ENCODE assay signal across 18 mouse cellular contexts in the genomic region with DNA sequence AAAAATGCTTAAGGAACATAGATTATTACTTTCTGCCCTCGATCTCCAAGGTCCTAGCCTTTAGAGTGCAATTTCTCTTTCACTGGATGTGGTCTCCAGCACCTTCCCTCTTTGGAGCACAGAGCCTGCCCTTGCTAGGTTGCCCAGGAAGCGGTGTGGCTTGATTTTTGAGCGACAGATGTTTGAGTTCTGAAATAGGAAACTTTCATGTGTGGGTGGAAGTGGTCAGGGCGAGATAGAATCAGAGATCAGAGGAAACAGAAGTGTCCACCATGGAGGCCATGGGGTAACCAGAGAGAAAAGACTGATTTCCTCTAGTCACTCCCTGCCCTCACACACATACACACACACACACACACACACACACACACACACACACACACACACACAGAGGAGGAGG. TPM values are rescaled to one million over a fixed set of nuclear protein-coding genes. Genes with fewer than 3 reads are reported as not detected.
DNase-seq lines count a peak whose midpoint lies in the region; ATAC-seq and TF ChIP-seq lines count a peak whose summit lies in the region.
"Had no signal": no experiment of that assay in that cellular context is flagged by ENCODE, and none has a peak within 500 bp of the region (broad histone marks: within the 10 kb centered on the region; RNA-seq: fewer than 3 reads in every experiment).

No protein-coding gene starts in this region.

- ATAC-seq in CD4-positive, CD25-positive, alpha-beta regulatory T cell, adult 4 months: peak; percentile 24
- ATAC-seq in hematopoietic stem cell, adult 5-6 weeks (replicated peaks in 1 of 2; ENCODE audit: insufficient read depth in 1 of 2, low FRiP score in 2 of 2, low TSS enrichment in 1 of 2, low read depth in 1 of 2, poor library complexity in 2 of 2, severe bottlenecking in 2 of 2): peak; percentile 65 to 66
- ATAC-seq in frontal cortex, adult (ENCODE audit: low TSS enrichment): no peak
- ATAC-seq: forebrain, embryonic 16.5 days had no signal

- no peak for TF ChIP-seq CTCF in left cerebral cortex, adult 2 months (IDR thresholded peaks at IDR 0.05)

- intact Hi-C loops in left cerebral cortex, adult 2 months (cut with DNase I): loop anchor here (2.0 kb wide), 1 partner anchor 25 kb away; no protein-coding TSS in a partner anchor

- peak overlapping the region; percentile 53; the same call in 1 of the 2 replicates for H3K27ac ChIP-seq in left cerebral cortex, adult 2 months
- H3K27ac ChIP-seq: heart, embryonic 10.5 days; kidney, postnatal 0 days; lung, embryonic 15.5 days had no signal

- no peak for DNase-seq in left cerebral cortex, adult 2 months (ENCODE audit: extremely low spot score in 1 of 2, low spot score in 2 of 2)
- DNase-seq in left cerebral cortex, adult 11 months (ENCODE audit: low spot score): no peak
- peak; percentile 46 for DNase-seq in naive thymus-derived CD4-positive, alpha-beta T cell, adult 2 months (ENCODE audit: low read depth)
- DNase-seq in cerebellum, postnatal 25 days: no peak
- no peak for DNase-seq in cerebellum, postnatal 4 days (ENCODE audit: low spot score in 2 of 2)
- DNase-seq: gastrocnemius, postnatal 25 days; heart, postnatal 14 days; thymus, adult 18-20 months had no signal

- no peak overlapping the region for H3K4me3 ChIP-seq in left cerebral cortex, adult 2 months
- H3K4me3 ChIP-seq: erythroblast, embryonic 14.5 days; heart, embryonic 10.5 days; lung, embryonic 15.5 days had no signal

RNA-seq across cellular contexts. Expression of gene Atp1a2, which starts 8.3 kb away (rescaled TPM):
- total RNA-seq in left cerebral cortex, adult 2 months (2021): 100 to 1,000 TPM; 628 to 676 TPM
- under 1 TPM; 0.33 to 0.42 TPM for polyA plus RNA-seq in CD4-positive, CD25-positive, alpha-beta regulatory T cell, adult 4 months (2017; shearing (Covaris generic))
- not detected in 2 replicates for total RNA-seq in hematopoietic stem cell, adult 5-6 weeks (2017)
- polyA plus RNA-seq: erythroblast, embryonic 14.5 days had no signal

RNA-seq across cellular contexts. Expression of gene Kcnj9, which starts 22.9 kb away (rescaled TPM):
- 100 to 1,000 TPM; 137 to 138 TPM for total RNA-seq in left cerebral cortex, adult 2 months (2021)
- not detected for polyA plus RNA-seq in CD4-positive, CD25-positive, alpha-beta regulatory T cell, adult 4 months (2017; shearing (Covaris generic))
- total RNA-seq in hematopoietic stem cell, adult 5-6 weeks (2017): not detected in 2 replicates
- total RNA-seq: gastrocnemius, postnatal 25 days; heart, postnatal 14 days had no signal
- polyA plus RNA-seq: heart, embryonic 10.5 days; intestine, embryonic 14.5 days had no signal

RNA-seq across cellular contexts. Expression of gene Kcnj10, which starts 34.8 kb away (rescaled TPM):
- 100 to 1,000 TPM in 1 of 2 experiments, 10 to 100 TPM in 1; 86.5 to 108 TPM for total RNA-seq in left cerebral cortex, adult 2 months (2021)
- polyA plus RNA-seq in CD4-positive, CD25-positive, alpha-beta regulatory T cell, adult 4 months (2017; shearing (Covaris generic)): not detected
- total RNA-seq in hematopoietic stem cell, adult 5-6 weeks (2017): 0.38 TPM in 1 of 2 replicates, not detected in the other
- polyA plus RNA-seq: erythroblast, embryonic 14.5 days had no signal

RNA-seq across cellular contexts. Expression of gene Igsf8, which starts 44.8 kb away (rescaled TPM):
- total RNA-seq in left cerebral cortex, adult 2 months (2021): 100 to 1,000 TPM; 257 to 260 TPM
- polyA plus RNA-seq in CD4-positive, CD25-positive, alpha-beta regulatory T cell, adult 4 months (2017; shearing (Covaris generic)): 1 to 10 TPM; 3.8 to 5.5 TPM
- 21.8 and 25.9 TPM in 2 replicates for total RNA-seq in hematopoietic stem cell, adult 5-6 weeks (2017)

RNA-seq across cellular contexts. Expression of gene Atp1a4, which starts 48.0 kb away (rescaled TPM):
- total RNA-seq in left cerebral cortex, adult 2 months (2021): not detected
- not detected for polyA plus RNA-seq in CD4-positive, CD25-positive, alpha-beta regulatory T cell, adult 4 months (2017; shearing (Covaris generic))
- not detected in 2 replicates for total RNA-seq in hematopoietic stem cell, adult 5-6 weeks (2017)
- total RNA-seq: heart, postnatal 14 days; left cerebral cortex, postnatal 25 days had no signal
- polyA plus RNA-seq: erythroblast, embryonic 14.5 days; forebrain, embryonic 16.5 days; intestine, embryonic 14.5 days; kidney, postnatal 0 days; lung, embryonic 15.5 days had no signal

Comparison
In these comparisons a context has a peak if more than half of its experiments do, and no peak if none do; other contexts are left out.
1. RNA of gene Atp1a2, which starts 8.3 kb away (total RNA-seq): 628 to 676 TPM in left cerebral cortex, adult 2 months; not detected in hematopoietic stem cell, adult 5-6 weeks; every median in the first group is over 100 times any median in the second.
2. RNA of gene Kcnj9, which starts 22.9 kb away (total RNA-seq): 137 to 138 TPM in left cerebral cortex, adult 2 months; not detected in hematopoietic stem cell, adult 5-6 weeks; every median in the first group is over 100 times any median in the second.
3. RNA of gene Kcnj10, which starts 34.8 kb away (total RNA-seq): 86.5 to 108 TPM in left cerebral cortex, adult 2 months; 0.38 TPM in hematopoietic stem cell, adult 5-6 weeks; every median in the first group is over 10 times any median in the second.